Mouse (Mus musculus): ENCODE data around the gene Nufip2. TPM values are rescaled to one million over a fixed set of nuclear protein-coding genes. Genes with fewer than 3 reads are reported as not detected.
"Not testable (repeated sequence)": the region's sequence is repeated elsewhere in the genome, so short reads cannot be mapped to it uniquely, and the experiment has no call there.

The Nufip2 gene
- 3.5 and 6.0 TPM in 2 replicates for polyA plus RNA-seq (2014; fragmentation: Nextera tagmentation; extraction: Ambion mirVana)

DNA sequence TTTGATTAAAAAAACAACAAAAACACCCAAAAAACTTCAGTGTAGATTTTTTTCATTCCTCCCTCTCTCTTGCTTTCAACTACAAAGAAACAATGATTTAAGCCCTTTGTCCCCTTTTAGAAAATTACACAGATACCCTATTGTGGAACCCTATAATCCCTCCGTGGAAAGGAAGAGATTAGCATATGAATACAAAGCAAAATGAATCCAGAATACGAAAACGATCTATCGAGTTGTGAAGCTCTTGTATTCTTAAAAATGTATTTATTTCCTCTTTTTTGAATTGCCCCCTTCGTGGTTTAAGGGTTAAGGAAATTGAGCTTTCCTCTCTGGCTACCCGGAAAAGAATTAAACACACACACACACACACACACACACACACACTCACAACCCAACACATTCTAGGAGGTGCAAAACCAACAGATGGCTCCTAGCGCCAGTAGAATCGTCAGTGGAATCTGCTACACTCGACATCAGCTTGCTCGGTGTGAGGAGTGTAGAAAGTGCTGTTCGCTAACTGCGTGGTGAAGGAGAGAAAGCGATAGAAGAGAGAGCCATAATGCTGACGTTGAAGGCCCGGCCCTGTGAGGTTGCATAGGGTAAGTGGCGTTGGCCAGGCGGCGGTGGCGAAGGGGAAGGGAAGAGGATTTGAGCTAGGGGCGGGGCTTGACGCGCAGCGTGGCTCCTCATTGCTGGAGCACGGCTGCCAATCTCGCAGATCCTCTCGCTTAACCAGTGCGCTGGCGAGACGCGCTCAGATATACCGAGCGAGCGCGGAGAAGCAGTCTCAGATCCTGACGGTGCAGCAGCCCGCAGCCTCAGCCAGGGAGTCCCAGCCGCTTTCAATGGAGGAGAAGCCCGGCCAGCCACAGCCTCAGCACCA is at the start of gene Nufip2:
Nufip2 (plus strand) TSS at position 773 of the 883 bp plus-strand sequence.
- Histone ChIP-seq H3K27ac (ENCODE audit: low read depth, low read length) (peak within 1 kb of the TSS; percentile 95), H3K9ac (ENCODE audit: low read length) (peak within 1 kb of the TSS; percentile 96), H3K36me3 (ENCODE audit: control insufficient read depth, insufficient read depth, low read length) (no peaks in the 10 kb centered on the region), H3K4me1 (ENCODE audit: control insufficient read depth, insufficient read depth, low read length) (peaks cover 7% of the 10 kb centered on the region), H3K9me3 (replicated peaks; ENCODE audit: control insufficient read depth, low read length) (no peaks in the 10 kb centered on the region), H3K4me2 (ENCODE audit: low read length) (peak within 1 kb of the TSS; percentile 69), H3K27me3 (replicated peaks; ENCODE audit: control insufficient read depth, insufficient read depth, low read length) (no peaks in the 10 kb centered on the region), H3K4me3 (ENCODE audit: low read depth, low read length) (peak within 1 kb of the TSS; percentile 96)
- ATAC-seq: peak; percentile 98
- WGBS: under 1% methylated on average over 38 of the region's 38 CpGs
- DNase-seq (ENCODE audit: low spot score): peak; percentile 99

DNA sequence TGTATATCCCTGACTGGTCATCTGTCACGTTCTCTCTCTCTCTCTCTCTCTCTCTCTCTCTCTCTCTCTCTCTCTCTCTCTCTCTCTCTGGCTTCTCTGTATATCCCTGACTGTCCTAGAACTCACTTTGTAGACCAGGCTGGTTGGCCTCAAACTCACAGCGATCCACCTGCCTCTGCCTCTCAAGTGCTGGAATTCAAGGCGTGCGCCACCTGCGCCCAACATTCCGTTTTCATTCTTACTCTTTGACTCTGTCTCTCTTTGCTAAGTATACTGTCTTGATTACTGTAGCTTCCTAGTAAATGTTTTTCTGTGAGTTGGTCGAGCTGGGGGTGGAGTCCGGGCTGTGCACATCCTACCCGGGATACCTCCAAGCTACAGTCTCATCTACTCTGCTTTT is 44.6 kb upstream of the Nufip2 start:
- Histone ChIP-seq H3K4me3 (ENCODE audit: low read depth, low read length) (no peak overlapping the region), H3K36me3 (ENCODE audit: control insufficient read depth, insufficient read depth, low read length) (no peaks in the 10 kb centered on the region), H3K4me2 (ENCODE audit: low read length) (no peak overlapping the region), H3K4me1 (ENCODE audit: control insufficient read depth, insufficient read depth, low read length) (no peaks in the 10 kb centered on the region), H3K27ac (ENCODE audit: low read depth, low read length) (no peak overlapping the region), H3K27me3 (replicated peaks; ENCODE audit: control insufficient read depth, insufficient read depth, low read length) (no peaks in the 10 kb centered on the region), H3K9me3 (replicated peaks; ENCODE audit: control insufficient read depth, low read length) (no peaks in the 10 kb centered on the region), H3K9ac (ENCODE audit: low read length) (no peak overlapping the region)
- 87% methylated on average over 9 of the region's 9 CpGs for WGBS
- DNase-seq (ENCODE audit: low spot score): no peak
- no peak for ATAC-seq

DNA sequence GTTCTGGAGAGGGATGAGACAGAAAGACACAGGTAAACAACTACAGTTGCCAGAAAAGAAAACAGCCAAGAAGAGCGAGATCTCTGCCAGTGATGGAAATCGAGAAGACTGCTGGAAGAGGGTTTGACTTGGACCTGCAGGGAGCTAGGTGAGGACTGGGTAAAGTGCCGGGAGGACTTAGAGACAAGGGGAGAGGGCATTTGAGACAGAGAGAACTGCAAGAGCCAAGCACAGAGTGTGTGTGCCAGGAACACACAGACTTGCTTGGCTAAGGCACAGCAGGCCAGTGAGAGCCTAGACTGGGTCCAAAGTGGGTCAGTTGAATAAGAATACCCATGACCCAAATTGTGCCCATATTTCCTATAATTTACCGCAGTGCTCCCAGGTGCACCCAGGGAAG is 40.5 kb upstream of the Nufip2 start:
- Histone ChIP-seq H3K4me3 (ENCODE audit: low read depth, low read length) (no peak overlapping the region), H3K36me3 (ENCODE audit: control insufficient read depth, insufficient read depth, low read length) (no peaks in the 10 kb centered on the region), H3K27ac (ENCODE audit: low read depth, low read length) (no peak overlapping the region), H3K4me1 (ENCODE audit: control insufficient read depth, insufficient read depth, low read length) (no peaks in the 10 kb centered on the region), H3K4me2 (ENCODE audit: low read length) (no peak overlapping the region), H3K27me3 (replicated peaks; ENCODE audit: control insufficient read depth, insufficient read depth, low read length) (no peaks in the 10 kb centered on the region), H3K9me3 (replicated peaks; ENCODE audit: control insufficient read depth, low read length) (no peaks in the 10 kb centered on the region), H3K9ac (ENCODE audit: low read length) (no peak overlapping the region)
- DNase-seq (ENCODE audit: low spot score): no peak
- ATAC-seq: no peak
- WGBS: 90% methylated on average over 4 of the region's 4 CpGs

DNA sequence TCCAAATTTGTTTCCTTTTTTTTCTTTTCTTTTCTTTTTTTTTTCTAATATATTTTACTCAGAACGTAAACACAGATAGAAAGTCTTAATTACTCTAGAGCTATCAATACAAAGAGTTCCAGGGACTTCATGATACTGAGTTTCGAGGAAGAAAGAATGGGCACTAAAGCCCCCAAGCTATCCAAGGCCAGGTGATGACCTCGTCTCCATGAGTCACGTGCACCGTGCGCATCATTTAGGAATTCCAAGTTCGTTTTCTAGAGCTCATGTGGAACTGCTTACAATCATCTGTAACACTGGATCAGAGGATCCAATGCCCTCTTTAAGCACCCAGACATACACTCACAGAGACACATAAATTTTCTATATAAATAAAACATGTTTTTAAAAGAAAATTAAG is 37.1 kb upstream of the Nufip2 start:
- no peak overlapping the region for H3K27ac ChIP-seq (ENCODE audit: low read depth, low read length)
- H3K9ac ChIP-seq (ENCODE audit: low read length): no peak overlapping the region
- no peaks in the 10 kb centered on the region for H3K9me3 ChIP-seq (replicated peaks; ENCODE audit: control insufficient read depth, low read length)
- no peaks in the 10 kb centered on the region for H3K27me3 ChIP-seq (replicated peaks; ENCODE audit: control insufficient read depth, insufficient read depth, low read length)
- no peak overlapping the region for H3K4me2 ChIP-seq (ENCODE audit: low read length)
- no peaks in the 10 kb centered on the region for H3K4me1 ChIP-seq (ENCODE audit: control insufficient read depth, insufficient read depth, low read length)
- no peak for DNase-seq (ENCODE audit: low spot score)
- WGBS: 69% methylated on average over 7 of the region's 7 CpGs
- no peak for ATAC-seq
- H3K36me3 ChIP-seq (ENCODE audit: control insufficient read depth, insufficient read depth, low read length): no peaks in the 10 kb centered on the region
- H3K4me3 ChIP-seq (ENCODE audit: low read depth, low read length): no peak overlapping the region

DNA sequence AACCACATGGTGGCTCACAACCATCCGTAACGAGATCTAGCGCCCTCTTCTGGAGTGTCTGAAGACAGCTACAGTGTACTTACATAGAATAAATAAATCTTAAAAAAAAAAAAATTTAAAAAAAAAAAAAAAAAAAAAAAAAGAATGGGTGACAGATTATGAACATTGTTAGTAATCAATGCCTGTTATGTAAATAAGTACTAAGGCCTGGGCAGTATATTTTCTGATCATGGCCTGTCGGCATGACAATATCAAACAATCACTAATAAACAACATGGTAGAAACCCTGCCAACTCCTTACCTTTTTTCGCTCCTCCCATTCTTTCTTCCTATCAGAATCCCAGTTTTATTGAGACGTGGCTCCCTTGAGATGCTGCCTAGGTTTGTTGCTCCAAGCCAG is 33.5 kb upstream of the Nufip2 start:
- Histone ChIP-seq H3K4me3 (ENCODE audit: low read depth, low read length) (no peak overlapping the region), H3K4me2 (ENCODE audit: low read length) (no peak overlapping the region), H3K27me3 (replicated peaks; ENCODE audit: control insufficient read depth, insufficient read depth, low read length) (no peaks in the 10 kb centered on the region), H3K9ac (ENCODE audit: low read length) (no peak overlapping the region), H3K36me3 (ENCODE audit: control insufficient read depth, insufficient read depth, low read length) (no peaks in the 10 kb centered on the region), H3K27ac (ENCODE audit: low read depth, low read length) (no peak overlapping the region), H3K9me3 (replicated peaks; ENCODE audit: control insufficient read depth, low read length) (no peaks in the 10 kb centered on the region), H3K4me1 (ENCODE audit: control insufficient read depth, insufficient read depth, low read length) (no peaks in the 10 kb centered on the region)
- 47% methylated on average over 6 of the region's 6 CpGs for WGBS
- ATAC-seq (no peak), DNase-seq (ENCODE audit: low spot score) (no peak)

DNA sequence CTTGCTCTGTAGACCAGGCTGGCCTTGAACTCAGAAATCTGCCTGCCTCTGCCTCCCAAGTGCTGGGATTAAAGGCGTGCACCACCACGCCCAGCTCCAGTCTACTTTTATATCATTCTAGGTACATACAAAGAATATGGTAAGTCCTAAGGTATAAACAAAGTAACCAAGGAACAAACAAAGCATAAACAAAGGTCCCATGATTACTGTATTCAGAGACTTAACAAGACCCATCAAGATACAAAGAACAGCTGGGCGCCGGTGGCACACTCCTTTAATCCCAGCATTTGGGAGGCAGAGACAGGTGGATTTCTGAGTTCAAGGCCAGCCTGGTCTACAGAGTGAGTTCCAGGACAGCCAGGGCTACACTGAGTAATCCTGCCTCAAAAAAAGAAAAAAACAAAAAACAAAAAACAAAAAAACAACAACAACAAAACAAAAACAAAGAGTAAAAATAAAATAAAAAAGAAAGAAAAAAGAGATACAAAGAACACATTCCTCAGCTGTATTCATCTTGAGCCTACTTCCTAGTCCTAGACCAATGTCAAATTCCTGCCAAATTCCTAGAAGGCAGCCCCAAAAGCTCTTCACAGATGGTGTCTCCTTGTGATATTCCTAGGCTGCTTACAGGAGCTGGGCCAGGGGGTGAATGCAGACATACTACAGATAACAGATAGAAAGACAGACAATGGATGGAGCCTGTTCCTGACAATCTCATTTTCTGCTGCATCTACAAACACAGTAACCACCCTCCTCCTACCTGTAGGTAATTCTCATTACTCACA is 32.4 kb upstream of the Nufip2 start:
- not testable (repeated sequence) for H3K27me3 ChIP-seq (replicated peaks; ENCODE audit: control insufficient read depth, insufficient read depth, low read length); ATAC-seq; H3K9me3 ChIP-seq (replicated peaks; ENCODE audit: control insufficient read depth, low read length); DNase-seq (ENCODE audit: low spot score); H3K9ac ChIP-seq (ENCODE audit: low read length); H3K27ac ChIP-seq (ENCODE audit: low read depth, low read length); H3K36me3 ChIP-seq (ENCODE audit: control insufficient read depth, insufficient read depth, low read length); H3K4me2 ChIP-seq (ENCODE audit: low read length); H3K4me1 ChIP-seq (ENCODE audit: control insufficient read depth, insufficient read depth, low read length); H3K4me3 ChIP-seq (ENCODE audit: low read depth, low read length)
- 95% methylated on average over 4 of the region's 4 CpGs for WGBS

DNA sequence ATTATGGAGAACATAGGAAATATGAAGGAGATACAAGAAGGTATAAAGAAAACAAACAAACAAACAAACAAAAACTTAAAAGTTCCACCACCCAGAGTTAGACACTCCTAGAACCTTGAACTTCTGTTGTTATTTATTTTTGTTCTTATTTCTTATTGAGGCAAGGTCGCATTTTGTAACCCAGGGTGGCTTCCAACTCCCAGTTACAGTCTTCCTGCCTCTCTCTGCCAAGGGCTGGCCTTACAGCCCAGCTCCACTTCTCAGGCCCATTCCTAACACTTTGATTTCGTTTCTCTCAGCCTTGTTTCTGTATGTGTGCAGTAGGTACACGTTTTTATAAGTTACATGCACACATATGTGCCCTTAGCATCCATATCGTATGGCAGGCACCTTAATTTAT is 26.0 kb upstream of the Nufip2 start:
- ATAC-seq (no peak), DNase-seq (ENCODE audit: low spot score) (no peak)
- whole genome bisulfite sequencing: 68% methylated on average over 4 of the region's 4 CpGs
- Histone ChIP-seq H3K27me3 (replicated peaks; ENCODE audit: control insufficient read depth, insufficient read depth, low read length) (no peaks in the 10 kb centered on the region), H3K4me2 (ENCODE audit: low read length) (no peak overlapping the region), H3K36me3 (ENCODE audit: control insufficient read depth, insufficient read depth, low read length) (no peaks in the 10 kb centered on the region), H3K4me3 (ENCODE audit: low read depth, low read length) (no peak overlapping the region), H3K9ac (ENCODE audit: low read length) (no peak overlapping the region), H3K27ac (ENCODE audit: low read depth, low read length) (no peak overlapping the region), H3K9me3 (replicated peaks; ENCODE audit: control insufficient read depth, low read length) (no peaks in the 10 kb centered on the region), H3K4me1 (ENCODE audit: control insufficient read depth, insufficient read depth, low read length) (no peaks in the 10 kb centered on the region)

DNA sequence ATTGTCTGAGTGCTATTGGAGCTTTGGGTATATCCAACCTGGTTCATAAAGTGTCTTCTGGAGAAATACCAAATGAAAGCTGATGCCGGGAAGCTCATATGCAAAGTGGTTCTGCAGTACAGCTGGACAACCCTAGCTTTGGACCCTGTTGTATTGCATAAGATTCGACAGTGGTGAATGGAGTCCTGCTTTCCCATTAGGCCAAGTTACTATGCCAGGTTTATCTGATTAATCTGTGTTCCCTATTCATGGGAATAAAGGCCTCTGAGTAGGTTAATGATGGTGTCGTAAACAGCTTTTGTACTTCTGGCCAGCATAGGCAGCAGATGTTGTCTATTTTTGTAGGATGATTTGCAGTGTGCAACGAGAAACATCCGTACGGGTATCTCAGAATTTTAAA is 22.3 kb upstream of the Nufip2 start:
- DNase-seq (ENCODE audit: low spot score): no peak
- Histone ChIP-seq H3K36me3 (ENCODE audit: control insufficient read depth, insufficient read depth, low read length) (no peaks in the 10 kb centered on the region), H3K4me2 (ENCODE audit: low read length) (no peak overlapping the region), H3K9ac (ENCODE audit: low read length) (no peak overlapping the region), H3K27me3 (replicated peaks; ENCODE audit: control insufficient read depth, insufficient read depth, low read length) (no peaks in the 10 kb centered on the region), H3K4me1 (ENCODE audit: control insufficient read depth, insufficient read depth, low read length) (no peaks in the 10 kb centered on the region), H3K27ac (ENCODE audit: low read depth, low read length) (no peak overlapping the region), H3K4me3 (ENCODE audit: low read depth, low read length) (no peak overlapping the region), H3K9me3 (replicated peaks; ENCODE audit: control insufficient read depth, low read length) (no peaks in the 10 kb centered on the region)
- WGBS: 61% methylated on average over 6 of the region's 6 CpGs
- no peak for ATAC-seq

DNA sequence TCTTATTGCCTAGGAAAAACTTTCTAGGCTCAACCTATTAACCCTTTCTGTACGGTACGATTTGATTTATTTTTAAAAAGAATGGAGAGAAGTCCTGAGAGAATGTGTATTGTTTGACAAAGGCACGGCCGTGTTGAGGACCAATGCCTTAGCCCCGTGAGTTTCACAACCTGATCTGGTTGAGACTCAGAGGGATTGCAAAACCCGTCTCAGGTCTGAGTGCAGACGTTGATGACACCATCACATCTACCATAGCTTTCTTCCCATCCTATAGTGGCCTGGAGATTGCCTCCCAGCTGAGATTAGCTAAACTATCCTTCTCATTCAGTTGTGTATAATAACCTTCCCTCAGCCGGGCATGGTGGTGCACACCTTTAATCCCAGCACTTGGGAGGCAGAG is 21.9 kb upstream of the Nufip2 start:
- no peaks in the 10 kb centered on the region for H3K9me3 ChIP-seq (replicated peaks; ENCODE audit: control insufficient read depth, low read length)
- no peak overlapping the region for H3K4me2 ChIP-seq (ENCODE audit: low read length)
- no peak overlapping the region for H3K27ac ChIP-seq (ENCODE audit: low read depth, low read length)
- H3K27me3 ChIP-seq (replicated peaks; ENCODE audit: control insufficient read depth, insufficient read depth, low read length): no peaks in the 10 kb centered on the region
- ATAC-seq: no peak
- no peak overlapping the region for H3K9ac ChIP-seq (ENCODE audit: low read length)
- H3K36me3 ChIP-seq (ENCODE audit: control insufficient read depth, insufficient read depth, low read length): no peaks in the 10 kb centered on the region
- no peaks in the 10 kb centered on the region for H3K4me1 ChIP-seq (ENCODE audit: control insufficient read depth, insufficient read depth, low read length)
- no peak overlapping the region for H3K4me3 ChIP-seq (ENCODE audit: low read depth, low read length)
- no peak for DNase-seq (ENCODE audit: low spot score)
- 88% methylated on average over 8 of the region's 8 CpGs for WGBS

Measured in forebrain, embryonic 14.5 days (tissue).